Mouse (Mus musculus): Measurements from ENCODE around the gene Stap2. TPM values are rescaled to one million over a fixed set of nuclear protein-coding genes. Genes with fewer than 3 reads are reported as not detected.

Stap2 gene
- total RNA-seq, 4 experiments from 2014 or later, result 4.8 to 9.3 (median 6.8) TPM

- no peak for DNase-seq
Measured at GRCm38 (mm10) chr17:55957726-55958583, 47.4 kb downstream of the Stap2 start.

- no peak for DNase-seq
Measured at GRCm38 (mm10) chr17:55957168-55957567, 48.2 kb downstream of the Stap2 start.

- DNase-seq, result no peak
Measured at GRCm38 (mm10) chr17:55956591-55956990, 48.8 kb downstream of the Stap2 start.

- DNase-seq, result no peak
Measured at GRCm38 (mm10) chr17:55956129-55956528, 49.3 kb downstream of the Stap2 start.

GRCm38 (mm10) chr17:55954229-55954628 is 51.2 kb downstream of the Stap2 start:
- DNase-seq, result no peak

GRCm38 (mm10) chr17:55953751-55954150 is 51.6 kb downstream of the Stap2 start:
- no peak for DNase-seq

- no peak for DNase-seq
Measured at GRCm38 (mm10) chr17:55952447-55953027, 52.8 kb downstream of the Stap2 start, which contains the start of gene Ebi3. Gene Ebi3, plus strand, starts transcription at chr17:55952640.

- no peak for DNase-seq
Measured at GRCm38 (mm10) chr17:55952041-55952440, 53.3 kb downstream of the Stap2 start.

GRCm38 (mm10) chr17:55950601-55951000 is 54.8 kb downstream of the Stap2 start:
- no peak for DNase-seq

GRCm38 (mm10) chr17:55949400-55949799 is 56.0 kb downstream of the Stap2 start, which contains the start of gene Zfp119b:
Gene Zfp119b, minus strand, starts transcription at chr17:55949500.
- DNase-seq, result no peak

- no peak for DNase-seq
Measured at GRCm38 (mm10) chr17:55948647-55949046, 56.7 kb downstream of the Stap2 start.

Other genes starting within 250 kb of the Stap2 start
- gene Zfp119a, start 126.7 kb downstream of the Stap2 start, total RNA-seq (2022), result 1 to 10 TPM; 6.7 to 9.8 (median 8.3) TPM
- gene Zfp959, start 113.5 kb downstream of the Stap2 start, total RNA-seq (2022), result 1 to 10 TPM; 3.7 to 9.2 (median 6.3) TPM
- gene Zfp119b, start 56.1 kb downstream of the Stap2 start, total RNA-seq (2022), result 1 to 10 TPM; 2.9 to 7.1 (median 4.9) TPM
- gene Ebi3, start 52.9 kb downstream of the Stap2 start, total RNA-seq (2022), result 1 to 10 TPM in 3 of 4 experiments, under 1 TPM in 1; 0.49 to 2.0 (median 1.5) TPM
- gene Yju2, start 46.5 kb downstream of the Stap2 start, total RNA-seq (2022), result 10 to 100 TPM; 18.6 to 21.4 (median 20.3) TPM
- 1 to 10 TPM; 1.7 to 4.8 (median 3.0) TPM for gene Shd, start 35.1 kb downstream of the Stap2 start, total RNA-seq (2022)
- 1 to 10 TPM in 3 of 4 experiments, under 1 TPM in 1; 0.87 to 3.4 (median 2.9) TPM for gene Fsd1, start 19.1 kb downstream of the Stap2 start, total RNA-seq (2022)
- gene Mpnd, start 127 bp upstream of the Stap2 start, total RNA-seq (2022), result 100 to 1,000 TPM; 101 to 119 (median 110) TPM
- gene Sh3gl1, start 31.1 kb upstream of the Stap2 start, total RNA-seq (2022), result 10 to 100 TPM; 44.3 to 52.5 (median 49.9) TPM
- 1 to 10 TPM; 3.8 to 6.0 (median 4.3) TPM for gene Chaf1a, start 34.9 kb upstream of the Stap2 start, total RNA-seq (2022)
- gene Ubxn6, start 69.4 kb upstream of the Stap2 start, total RNA-seq (2022), result 10 to 100 TPM; 67.6 to 93.5 (median 82.6) TPM
- 100 to 1,000 TPM in 1 of 4 experiments, 10 to 100 TPM in 3; 55.6 to 123 (median 80.3) TPM for gene Hdgfl2, start 74.0 kb upstream of the Stap2 start, total RNA-seq (2022)
- 100 to 1,000 TPM in 1 of 4 experiments, 10 to 100 TPM in 3; 45.4 to 191 (median 87.0) TPM for gene Plin4, start 104.2 kb upstream of the Stap2 start, total RNA-seq (2022)
- gene Plin5, start 112.0 kb upstream of the Stap2 start, total RNA-seq (2022), result 10 to 100 TPM; 20.4 to 32.6 (median 26.9) TPM
- 10 to 100 TPM; 14.5 to 34.6 (median 16.4) TPM for gene Lrg1, start 116.4 kb upstream of the Stap2 start, total RNA-seq (2022)
- gene Sema6b, start 134.8 kb upstream of the Stap2 start, total RNA-seq (2022), result 10 to 100 TPM in 2 of 4 experiments, 1 to 10 TPM in 2; 6.6 to 12.7 (median 10.9) TPM
- gene Tnfaip8l1, start 156.9 kb upstream of the Stap2 start, total RNA-seq (2022), result 1 to 10 TPM; 2.2 to 4.2 (median 3.8) TPM
- 10 to 100 TPM; 49.4 to 62.3 (median 54.2) TPM for gene Mydgf, start 178.3 kb upstream of the Stap2 start, total RNA-seq (2022)
- gene Dpp9, start 213.3 kb upstream of the Stap2 start, total RNA-seq (2022), result 10 to 100 TPM; 35.6 to 41.4 (median 39.6) TPM